Mouse (Mus musculus) brain, embryonic 14.5 days (tissue): ENCODE data around the gene Lnx1.

Experiments used
- CTCF ChIP-seq: fragments of 200-500 bp; IDR thresholded peaks from 2 replicates; pipeline ENCODE4 v1.5.1; 2012; ENCODE audit warnings: inconsistent platforms, mild to moderate bottlenecking, moderate library complexity, borderline replicate concordance; ENCODE audit not compliant: insufficient read depth, insufficient read length; ENCODE audit errors: extremely low read depth
- POLR2A ChIP-seq: fragments of 200-500 bp; IDR thresholded peaks from 2 replicates; pipeline ENCODE4 v1.6.1; 2012; ENCODE audit warnings: mild to moderate bottlenecking, inconsistent platforms, borderline replicate concordance; ENCODE audit not compliant: poor library complexity, insufficient read depth, insufficient read length, severe bottlenecking; ENCODE audit errors: extremely low read depth

GRCm38 (mm10) chr5:74624385-74624784 is 78.3 kb downstream of the Lnx1 start:
- TF ChIP-seq CTCF (no peak), POLR2A (no peak)
